Mouse (Mus musculus) thymus, adult 2 months (tissue): ENCODE results near the gene Lrrc8e.

ENCODE experiments used
- CTCF ChIP-seq: fragments of 200-500 bp; IDR thresholded peaks from 2 replicates; pipeline ENCODE4 v1.5.1; 2012; ENCODE audit warnings: mild to moderate bottlenecking, control low read depth, low read length, moderate library complexity, borderline replicate concordance; ENCODE audit not compliant: control insufficient read depth, poor library complexity, insufficient read depth; ENCODE audit errors: extremely low read depth
- POLR2A ChIP-seq: fragments of 200-500 bp; IDR thresholded peaks from 2 replicates; pipeline ENCODE4 v1.6.1; 2012; ENCODE audit warnings: mild to moderate bottlenecking, low read length, control low read depth, moderate library complexity; ENCODE audit not compliant: control insufficient read depth, poor library complexity, insufficient read depth; ENCODE audit errors: extremely low read depth

DNA sequence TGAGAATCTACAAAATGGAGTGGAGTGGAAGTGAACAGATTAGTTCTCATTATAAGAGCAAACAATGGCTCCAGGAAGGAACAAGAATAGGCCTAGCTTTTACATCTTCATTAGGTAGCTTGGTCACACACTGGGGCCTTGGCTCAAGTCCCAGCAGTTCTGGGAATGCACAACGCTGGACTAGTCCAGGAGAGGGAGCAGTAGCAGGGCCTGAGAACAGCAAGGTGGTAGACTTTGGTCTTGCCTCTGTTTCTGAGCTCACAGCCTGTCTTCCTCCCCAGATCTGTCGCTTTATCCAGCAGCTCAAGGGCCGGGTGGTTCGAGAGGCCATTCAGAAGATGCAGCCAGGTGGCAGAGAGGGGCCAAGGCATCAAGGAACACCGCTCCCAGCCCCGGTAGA is 27.4 kb downstream of the Lrrc8e start:
- TF ChIP-seq POLR2A = no peak
- TF ChIP-seq CTCF = no peak
